17 mouse cellular contexts compared by ENCODE assay signal in the genomic region with DNA sequence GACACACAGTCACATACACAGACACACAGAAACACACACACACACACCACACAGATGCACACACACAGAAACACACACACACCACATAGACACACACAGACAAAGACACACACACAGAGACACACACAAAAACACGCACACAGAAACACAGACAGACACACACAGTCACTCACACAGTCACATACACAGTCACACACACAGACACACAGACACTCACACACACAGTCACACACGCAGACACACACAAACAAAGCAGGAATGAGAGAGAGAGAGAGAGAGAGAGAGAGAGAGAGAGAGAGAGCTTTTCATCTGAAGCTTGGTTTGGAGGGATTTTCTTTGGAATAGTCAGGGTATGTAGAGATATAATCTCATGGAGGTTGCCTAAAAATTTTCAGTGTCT.
"Had no signal": no experiment of that assay in that cellular context is flagged by ENCODE, and none has a peak within 500 bp of the region (broad histone marks: within the 10 kb centered on the region; RNA-seq: fewer than 3 reads in every experiment).

No protein-coding gene starts in this region.

- H3K36me3 ChIP-seq: kidney, embryonic 15.5 days; limb, embryonic 12.5 days; limb, embryonic 15.5 days had no signal

- H3K27ac ChIP-seq: kidney, embryonic 15.5 days; limb, embryonic 12.5 days; limb, embryonic 15.5 days; liver, embryonic 14.5 days; macrophage had no signal

- H3K4me3 ChIP-seq: kidney, embryonic 15.5 days; limb, embryonic 12.5 days; limb, embryonic 15.5 days had no signal

- H3K4me1 ChIP-seq: kidney, embryonic 15.5 days; limb, embryonic 12.5 days; limb, embryonic 15.5 days had no signal

- ATAC-seq: liver, postnatal 0 days; lung, postnatal 0 days had no signal

- DNase-seq: kidney, adult 11 months; kidney, adult 8-10 months; kidney, postnatal 10 days; kidney, postnatal 36 days; layer of hippocampus, postnatal 36 days; left cerebral cortex, postnatal 4 days; liver, postnatal 0 days; lung, embryonic 14.5 days; thymus, adult 18-20 months; thymus, postnatal 36 days had no signal

- H3K9me3 ChIP-seq: kidney, embryonic 15.5 days; limb, embryonic 12.5 days; limb, embryonic 15.5 days had no signal

- H3K9ac ChIP-seq: kidney, embryonic 15.5 days; limb, embryonic 12.5 days; limb, embryonic 15.5 days; liver, embryonic 14.5 days; liver, postnatal 0 days; lung, embryonic 14.5 days had no signal

- H3K27me3 ChIP-seq: kidney, embryonic 15.5 days; limb, embryonic 12.5 days; limb, embryonic 15.5 days had no signal

- H3K4me2 ChIP-seq: kidney, embryonic 15.5 days; limb, embryonic 12.5 days; limb, embryonic 15.5 days; liver, embryonic 11.5 days; lung, embryonic 14.5 days had no signal
